Mouse (Mus musculus) heart, adult 2 months (tissue): ENCODE results near the gene Prss8. TPM values are rescaled to one million over a fixed set of nuclear protein-coding genes. Genes with fewer than 3 reads are reported as not detected.
A peak's percentile ranks its signal among the peaks of the same experiment; 100 is the strongest.
"Not testable (repeated sequence)": the region's sequence is repeated elsewhere in the genome, so short reads cannot be mapped to it uniquely, and the experiment has no call there.

Experiments used
- DNase-seq, 2 experiments: peaks; one replicate each; pipeline ENCODE4 v3.0.0; 2021
- H3K27ac ChIP-seq: fragments of 200-600 bp; 2 replicates; pipeline ENCODE4 v1.8.1; 2022
- H3K27me3 ChIP-seq: fragments of 200-500 bp; 2 replicates; pipeline ENCODE4 v1.6.1; 2012; ENCODE audit warnings: mild to moderate bottlenecking, low read length, inconsistent platforms, mixed read lengths; ENCODE audit not compliant: control insufficient read depth, insufficient read depth
- H3K36me3 ChIP-seq: fragments of 200-500 bp; 2 replicates; pipeline ENCODE4 v1.6.1; 2012; ENCODE audit warnings: low read length, inconsistent platforms; ENCODE audit not compliant: control insufficient read depth, insufficient read depth
- H3K4me1 ChIP-seq: fragments of 200-500 bp; 2 replicates; pipeline ENCODE4 v1.6.1; 2011; ENCODE audit warnings: low read length; ENCODE audit not compliant: control insufficient read depth, insufficient read depth
- H3K4me3 ChIP-seq: fragments of 200-600 bp; 2 replicates; pipeline ENCODE4 v1.8.1; 2022
- H3K79me2 ChIP-seq: fragments of 200-500 bp; replicated peaks from 2 replicates; pipeline ENCODE4 v1.6.1; 2012; ENCODE audit warnings: mild to moderate bottlenecking, inconsistent platforms, low read length, moderate library complexity, mixed read lengths; ENCODE audit not compliant: control insufficient read depth, insufficient read depth
- H3K9ac ChIP-seq: fragments of 200-500 bp; 2 replicates; pipeline ENCODE4 v1.6.1; 2012; ENCODE audit warnings: low read depth, mild to moderate bottlenecking, control low read depth, inconsistent platforms, low read length, mixed read lengths
- CTCF ChIP-seq: fragments of 200-600 bp; IDR thresholded peaks from 2 replicates; pipeline ENCODE4 v1.8.1; 2022; ENCODE audit warnings: antibody characterized with exemption, mild to moderate bottlenecking, moderate library complexity
- EP300 ChIP-seq: fragments of 200-500 bp; IDR thresholded peaks from 2 replicates; pipeline ENCODE4 v1.6.1; 2011; ENCODE audit warnings: low read depth, low read length, control low read depth; ENCODE audit not compliant: insufficient read depth
- POLR2A ChIP-seq: fragments of 200-500 bp; IDR thresholded peaks from 2 replicates; pipeline ENCODE4 v1.6.1; 2011; ENCODE audit warnings: mild to moderate bottlenecking, low read depth, low read length, control low read depth; ENCODE audit not compliant: insufficient read depth
- WGBS: fragments of 180-500 bp; shearing (Covaris S2); methylation state at CpG from one replicate; pipeline ENCODE4 v1.1.7; 2018; 5-methylcytosine and 5-hydroxymethylcytosine counted together
- intact Hi-C: fragments of 180-260 bp; cut with DNase I; formaldehyde crosslinking; loops from one replicate; pipeline ENCODE4 v1.15.1; 2025
- polyA plus RNA-seq: library from polyadenylated mRNA; depleted of rRNA; stranded (reverse); fragments of >200 nt; gene quantifications from 2 replicates; pipeline ENCODE4 v1.2.3, GENCODE M21; 2012
- total RNA-seq, 2 experiments: library from RNA; stranded (reverse); gene quantifications; 2 replicates each; pipeline ENCODE4 v1.2.3; 2021

Prss8 gene
- total and polyA plus RNA-seq, 3 experiments = 1.1 TPM; not detected in 2

DNA sequence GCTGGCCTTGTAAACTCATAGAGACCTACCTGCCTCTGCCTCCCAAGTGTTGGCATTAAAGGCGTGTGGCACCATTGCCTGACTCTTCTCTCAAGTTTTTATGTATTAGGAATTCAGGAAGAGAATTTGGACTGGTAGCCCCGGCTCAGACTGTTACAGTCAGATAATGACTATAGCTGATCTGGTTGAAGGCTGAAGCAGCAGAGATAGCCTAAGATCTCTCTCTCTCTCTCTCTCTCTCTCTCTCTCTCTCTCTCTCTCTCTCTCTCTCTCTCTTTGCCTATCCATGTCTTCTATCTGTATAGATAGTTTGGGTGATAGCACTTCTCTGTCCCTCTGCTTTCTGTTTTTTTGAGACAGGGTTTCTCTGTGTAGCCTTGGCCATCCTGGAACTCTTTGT, 28.1 kb downstream of the Prss8 start:
- Histone ChIP-seq H3K27ac (no peak overlapping the region), H3K79me2 (no peaks in the 10 kb centered on the region), H3K9ac (no peak overlapping the region), H3K4me1 (peaks cover 1% of the 10 kb centered on the region), H3K4me3 (no peak overlapping the region), H3K36me3 (no peaks in the 10 kb centered on the region), H3K27me3 (no peaks in the 10 kb centered on the region)
- TF ChIP-seq EP300 (no peak), POLR2A (no peak), CTCF (no peak)
- DNase-seq = no peak
- intact Hi-C loops = no loop called here
- 77% methylated on average over 2 of the region's 2 CpGs for WGBS

DNA sequence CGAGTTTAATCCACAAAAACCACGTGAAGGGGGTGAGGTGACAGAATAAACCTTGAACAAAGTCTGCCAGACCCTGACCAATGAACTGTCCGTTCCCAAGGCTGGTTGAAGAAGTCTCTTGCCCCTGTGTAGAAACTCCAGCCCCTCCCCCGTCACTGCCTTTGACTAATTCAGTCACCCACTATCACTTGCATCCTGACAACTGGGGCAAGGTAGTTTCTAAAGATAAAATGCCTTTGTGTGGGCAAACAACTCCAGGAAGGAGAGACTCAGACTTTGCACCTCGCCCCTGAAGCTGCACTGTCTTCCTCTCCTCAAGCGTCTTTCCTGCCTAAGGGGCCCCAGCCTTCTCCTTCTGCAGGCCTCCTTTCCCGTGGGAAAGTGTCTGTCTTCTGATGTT, 29.9 kb downstream of the Prss8 start:
- no peaks in the 10 kb centered on the region for H3K36me3 ChIP-seq
- WGBS = 20% methylated on average over 7 of the region's 7 CpGs
- H3K9ac ChIP-seq = no peak overlapping the region
- H3K4me1 ChIP-seq = peaks cover 3% of the 10 kb centered on the region
- intact Hi-C loops = no loop called here
- no peak for DNase-seq
- TF ChIP-seq EP300 (no peak), CTCF (no peak), POLR2A (no peak)
- no peaks in the 10 kb centered on the region for H3K79me2 ChIP-seq
- no peak overlapping the region for H3K27ac ChIP-seq
- no peaks in the 10 kb centered on the region for H3K27me3 ChIP-seq
- H3K4me3 ChIP-seq = no peak overlapping the region

GRCm38 (mm10) chr7:127898179-127898956, 31.5 kb downstream of the Prss8 start:
- intact Hi-C loops = no loop called here
- no peaks in the 10 kb centered on the region for H3K79me2 ChIP-seq
- no peak for DNase-seq
- 40% methylated on average over 10 of the region's 10 CpGs for WGBS
- H3K4me1 ChIP-seq = peaks cover 2% of the 10 kb centered on the region
- TF ChIP-seq POLR2A (no peak), EP300 (no peak), CTCF (no peak)
- no peak overlapping the region for H3K27ac ChIP-seq
- no peaks in the 10 kb centered on the region for H3K27me3 ChIP-seq
- H3K36me3 ChIP-seq = no peaks in the 10 kb centered on the region
- H3K9ac ChIP-seq = no peak overlapping the region
- H3K4me3 ChIP-seq = no peak overlapping the region

DNA sequence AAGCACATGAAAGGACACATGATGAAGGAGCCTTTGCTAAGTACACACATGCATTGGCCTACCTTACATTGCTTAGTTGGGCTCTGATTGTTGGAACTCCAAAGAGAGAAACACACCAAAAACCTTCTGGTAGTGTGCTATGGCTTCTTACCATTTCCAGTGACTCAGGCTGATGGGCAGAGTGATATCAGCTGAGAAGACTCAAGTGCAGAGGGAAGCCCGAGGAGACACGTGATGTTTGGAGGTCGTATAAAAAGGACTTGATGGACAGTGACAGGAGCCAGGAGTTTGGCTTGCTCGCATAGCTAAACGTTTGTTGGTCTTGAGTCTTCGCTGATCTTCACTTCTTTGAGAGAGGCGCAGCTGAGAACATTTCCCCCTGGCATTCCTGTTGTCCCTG, 32.4 kb downstream of the Prss8 start:
- DNase-seq = no peak
- Histone ChIP-seq H3K27ac (no peak overlapping the region), H3K4me1 (peaks cover 2% of the 10 kb centered on the region), H3K79me2 (no peaks in the 10 kb centered on the region), H3K9ac (no peak overlapping the region), H3K36me3 (no peaks in the 10 kb centered on the region), H3K4me3 (no peak overlapping the region), H3K27me3 (no peaks in the 10 kb centered on the region)
- TF ChIP-seq POLR2A = no peak
- TF ChIP-seq CTCF = no peak
- TF ChIP-seq EP300 = no peak
- 86% methylated on average over 7 of the region's 7 CpGs for WGBS
- intact Hi-C loops = no loop called here

DNA sequence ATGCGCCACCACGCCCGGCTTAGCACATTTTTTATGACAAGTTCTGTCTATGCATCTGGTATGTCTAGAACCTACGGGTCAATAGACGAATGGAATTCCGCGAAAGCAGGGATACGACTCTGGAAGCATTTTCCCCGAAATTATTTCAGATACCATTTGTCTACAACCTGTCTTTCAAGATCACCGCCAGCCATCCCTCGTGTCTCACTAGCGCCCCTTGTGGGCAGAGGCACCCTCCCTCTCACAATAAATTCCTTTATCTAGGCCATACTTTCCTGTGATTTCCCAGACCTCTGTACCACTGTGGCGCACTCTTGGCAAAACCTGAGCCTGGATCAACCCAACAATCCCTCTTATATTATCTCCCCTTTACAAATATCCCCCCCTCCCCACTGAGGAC, 33.5 kb downstream of the Prss8 start:
- intact Hi-C loops = no loop called here
- DNase-seq = peak; percentile 46 to 67
- no peak overlapping the region for H3K27ac ChIP-seq
- H3K4me1 ChIP-seq = peaks cover 2% of the 10 kb centered on the region
- no peaks in the 10 kb centered on the region for H3K27me3 ChIP-seq
- no peaks in the 10 kb centered on the region for H3K36me3 ChIP-seq
- H3K4me3 ChIP-seq = no peak overlapping the region
- peak; percentile 83 for TF ChIP-seq CTCF
- no peak for TF ChIP-seq POLR2A
- no peak for TF ChIP-seq EP300
- no peaks in the 10 kb centered on the region for H3K79me2 ChIP-seq
- H3K9ac ChIP-seq = no peak overlapping the region
- 60% methylated on average over 13 of the region's 13 CpGs for WGBS

GRCm38 (mm10) chr7:127895891-127896290, 34.0 kb downstream of the Prss8 start:
- H3K4me1 ChIP-seq, intact Hi-C loops, H3K9ac ChIP-seq, DNase-seq, H3K79me2 ChIP-seq, H3K27me3 ChIP-seq, H3K36me3 ChIP-seq: not testable (repeated sequence)
- 71% methylated on average over 7 of the region's 7 CpGs for WGBS
- Histone ChIP-seq H3K4me3 (peak overlapping the region; percentile 72), H3K27ac (peak overlapping the region; percentile 75)
